Mouse (Mus musculus) liver, embryonic 15.5 days (tissue): ENCODE measurements around the gene Rbm20. TPM values are rescaled to one million over a fixed set of nuclear protein-coding genes. Genes with fewer than 3 reads are reported as not detected.
A peak's percentile ranks its signal among the peaks of the same experiment; 100 is the strongest.

Source experiments
- ATAC-seq: fragments of 200-750 bp; cut with Nextera tagmentation; 2 replicates; pipeline ENCODE4 v1.8.0; 2017; ENCODE audit warnings: moderate number of reproducible peaks, mild to moderate bottlenecking, moderate library complexity; ENCODE audit not compliant: insufficient read depth
- H3K27ac ChIP-seq: fragments of 300-500 bp; sonication (generic); replicated peaks from 2 replicates; pipeline ENCODE4 v1.5.1; 2015; ENCODE audit warnings: mild to moderate bottlenecking, inconsistent platforms
- H3K27me3 ChIP-seq: fragments of 300-500 bp; sonication (generic); 2 replicates; pipeline ENCODE4 v1.6.1; 2015; ENCODE audit warnings: mild to moderate bottlenecking, inconsistent platforms
- H3K36me3 ChIP-seq: fragments of 300-500 bp; sonication (generic); replicated peaks from 2 replicates; pipeline ENCODE4 v1.6.1; 2015; ENCODE audit warnings: moderate library complexity, mild to moderate bottlenecking, inconsistent platforms
- H3K4me1 ChIP-seq: fragments of 300-500 bp; sonication (generic); replicated peaks from 2 replicates; pipeline ENCODE4 v1.6.1; 2015; ENCODE audit warnings: inconsistent platforms
- H3K4me2 ChIP-seq: fragments of 300-500 bp; sonication (generic); 2 replicates; pipeline ENCODE4 v1.6.1; 2015; ENCODE audit warnings: moderate library complexity, mild to moderate bottlenecking, inconsistent platforms
- H3K4me3 ChIP-seq: fragments of 300-500 bp; sonication (generic); replicated peaks from 2 replicates; pipeline ENCODE4 v1.5.1; 2015; ENCODE audit warnings: mild to moderate bottlenecking, inconsistent platforms
- H3K9ac ChIP-seq: fragments of 300-500 bp; sonication (generic); 2 replicates; pipeline ENCODE4 v1.6.1; 2015; ENCODE audit warnings: moderate library complexity, mild to moderate bottlenecking, inconsistent platforms
- H3K9me3 ChIP-seq: fragments of 300-500 bp; sonication (generic); replicated peaks from 2 replicates; pipeline ENCODE4 v1.6.1; 2016; ENCODE audit warnings: inconsistent platforms
- WGBS: fragments of 180-500 bp; shearing (Covaris S2); methylation state at CpG from one replicate; pipeline ENCODE4 v1.1.7; 2015; ENCODE audit warnings: mixed read lengths; ENCODE audit not compliant: insufficient replicate concordance; 5-methylcytosine and 5-hydroxymethylcytosine counted together
- polyA plus RNA-seq: library from polyadenylated mRNA; unstranded; fragments of >200 nt; fragmentation: Nextera tagmentation; extraction: Ambion mirVana; gene quantifications from 2 replicates; pipeline ENCODE4 v1.2.1, GENCODE M21; 2015

Rbm20 gene
- polyA plus RNA-seq, 1 experiment from 2014 or later: 0.15 TPM

DNA sequence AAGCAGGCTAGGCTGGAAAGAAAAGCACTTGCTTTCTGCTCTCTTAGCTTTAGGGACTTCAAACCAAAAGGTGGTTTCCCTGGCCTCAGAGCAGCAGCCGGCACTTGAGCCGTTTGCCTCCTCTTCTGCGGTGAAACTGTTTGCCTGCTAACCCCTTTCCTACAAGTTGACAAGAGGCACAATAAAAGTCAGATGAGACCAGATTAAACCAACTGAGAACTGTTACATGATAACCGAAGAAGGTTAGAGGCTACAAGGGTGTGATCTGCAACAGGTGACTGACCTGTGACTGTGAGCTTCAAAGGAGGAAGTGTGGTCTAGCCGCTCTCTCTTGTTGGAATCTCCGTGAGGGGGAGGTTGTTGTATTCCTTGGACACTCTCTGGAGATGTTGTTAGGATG, 194.4 kb downstream of the Rbm20 start:
- Histone ChIP-seq H3K27ac (no peak overlapping the region), H3K4me3 (no peak overlapping the region), H3K4me1 (peaks cover 3% of the 10 kb centered on the region; the same call in 1 of the 2 replicates), H3K9ac (no peak overlapping the region), H3K9me3 (no peaks in the 10 kb centered on the region), H3K36me3 (no peaks in the 10 kb centered on the region), H3K4me2 (no peak overlapping the region), H3K27me3 (no peaks in the 10 kb centered on the region)
- WGBS: 72% methylated on average over 6 of the region's 6 CpGs
- no peak for ATAC-seq

DNA sequence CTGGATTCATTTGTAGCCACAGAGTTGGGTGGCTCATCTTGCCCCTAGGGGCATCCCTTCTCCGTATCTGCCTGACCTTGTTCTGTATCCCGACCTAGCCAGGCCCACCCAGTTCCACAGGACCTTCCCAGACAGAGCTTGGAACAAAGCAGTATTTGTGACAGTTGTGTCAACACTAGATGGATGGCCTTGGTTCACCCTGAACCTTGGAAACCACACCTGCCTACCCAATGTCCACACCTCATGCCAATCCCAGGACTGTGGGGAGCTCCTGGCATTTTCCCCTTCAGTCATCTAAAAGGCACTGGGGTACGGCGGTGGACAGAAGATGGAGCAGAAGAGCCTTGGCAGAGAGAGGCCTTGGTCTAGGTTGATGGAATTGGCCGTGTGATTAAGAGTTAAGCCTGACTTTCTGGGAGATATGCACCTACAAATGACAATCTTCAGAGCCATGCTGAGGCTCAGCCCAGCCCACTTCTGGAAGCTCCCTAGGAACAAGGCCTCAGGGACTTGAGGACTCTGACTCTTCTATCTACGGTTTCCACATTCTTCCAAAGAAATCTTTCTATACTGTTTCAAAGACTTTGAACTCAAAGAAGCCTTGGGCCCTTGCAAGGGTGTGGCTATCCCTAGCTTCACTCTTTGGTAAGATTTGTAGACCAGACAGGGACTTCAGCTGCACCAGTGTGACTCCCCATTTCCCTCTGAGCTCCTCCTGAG, 196.0 kb downstream of the Rbm20 start:
- Histone ChIP-seq H3K9me3 (no peaks in the 10 kb centered on the region), H3K4me2 (no peak overlapping the region), H3K27ac (no peak overlapping the region), H3K36me3 (no peaks in the 10 kb centered on the region), H3K27me3 (no peaks in the 10 kb centered on the region), H3K9ac (no peak overlapping the region), H3K4me1 (peaks cover 3% of the 10 kb centered on the region; the same call in 1 of the 2 replicates), H3K4me3 (no peak overlapping the region)
- no peak for ATAC-seq
- WGBS: 74% methylated on average over 6 of the region's 6 CpGs

DNA sequence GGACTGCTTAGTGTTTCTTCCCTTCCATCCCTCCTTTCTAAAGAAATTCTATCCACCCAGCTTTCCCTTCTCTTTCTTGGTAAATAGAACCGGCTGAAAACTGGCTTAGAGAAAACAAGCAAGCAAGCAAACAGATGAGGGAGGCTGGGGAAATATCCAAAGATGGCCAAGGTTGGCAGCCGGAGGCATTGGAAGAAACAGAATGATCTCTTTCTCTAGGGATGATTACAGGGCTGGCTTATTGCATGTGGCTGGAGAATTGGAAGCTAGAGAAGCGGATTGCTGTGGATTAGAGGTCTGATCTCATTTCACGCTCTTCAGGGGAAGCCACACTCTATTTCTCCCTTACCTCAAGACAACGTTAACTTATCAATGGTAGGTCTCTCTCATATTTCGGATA, 198.1 kb downstream of the Rbm20 start:
- no peak overlapping the region for H3K9ac ChIP-seq
- no peak overlapping the region for H3K4me2 ChIP-seq
- no peaks in the 10 kb centered on the region for H3K4me1 ChIP-seq
- no peaks in the 10 kb centered on the region for H3K27me3 ChIP-seq
- H3K4me3 ChIP-seq: no peak overlapping the region
- H3K27ac ChIP-seq: no peak overlapping the region
- H3K36me3 ChIP-seq: no peaks in the 10 kb centered on the region
- no peak for ATAC-seq
- no peaks in the 10 kb centered on the region for H3K9me3 ChIP-seq
- WGBS: 73% methylated on average over 6 of the region's 6 CpGs

DNA sequence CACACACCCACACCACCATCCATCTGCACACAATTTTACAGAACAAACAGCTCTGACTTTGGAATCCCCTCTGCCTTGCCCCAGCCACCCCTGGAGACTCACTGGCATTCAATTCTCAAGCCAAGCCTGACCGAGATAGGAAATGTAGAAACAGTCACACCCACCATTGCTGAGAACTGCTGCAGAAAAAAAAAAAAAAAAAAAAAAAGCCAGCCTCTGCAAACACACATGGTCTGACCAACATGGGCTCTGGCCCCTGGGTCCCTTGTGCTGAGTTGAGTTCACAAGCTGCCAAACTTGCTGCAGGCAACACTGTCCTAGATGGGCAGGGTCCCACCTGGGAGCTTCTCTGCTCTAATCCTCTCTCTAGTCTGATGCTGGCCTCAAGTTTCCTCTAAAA, 200.7 kb downstream of the Rbm20 start:
- Histone ChIP-seq H3K4me2 (no peak overlapping the region), H3K27me3 (no peaks in the 10 kb centered on the region), H3K4me1 (no peaks in the 10 kb centered on the region), H3K9ac (no peak overlapping the region), H3K9me3 (no peaks in the 10 kb centered on the region), H3K27ac (no peak overlapping the region), H3K4me3 (no peak overlapping the region), H3K36me3 (no peaks in the 10 kb centered on the region)
- no peak for ATAC-seq
- 30% methylated on average over 1 of the region's 1 CpGs for WGBS

DNA sequence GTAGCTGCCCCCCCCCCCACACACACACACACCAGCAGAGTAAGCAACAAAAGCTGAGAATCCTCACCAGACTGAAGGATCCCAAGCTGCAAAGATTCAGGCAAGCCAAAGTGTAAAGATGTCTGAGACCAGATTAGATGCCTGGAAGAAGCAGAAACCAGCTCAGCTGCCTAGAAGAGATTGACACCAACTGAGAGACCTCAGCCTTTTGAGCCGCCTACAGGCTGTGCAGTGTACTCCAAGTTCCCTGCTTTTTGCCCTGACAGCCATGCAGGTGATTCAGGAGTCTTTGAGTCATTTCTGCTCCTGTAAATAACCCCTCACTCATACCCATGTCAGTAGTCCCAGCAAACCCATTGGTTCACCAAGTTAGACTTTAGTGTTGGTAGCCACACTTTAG, 203.4 kb downstream of the Rbm20 start:
- ATAC-seq: no peak
- H3K4me2 ChIP-seq: no peak overlapping the region
- 71% methylated on average over 1 of the region's 1 CpGs for WGBS
- H3K36me3 ChIP-seq: no peaks in the 10 kb centered on the region
- H3K9me3 ChIP-seq: no peaks in the 10 kb centered on the region
- no peak overlapping the region for H3K27ac ChIP-seq
- no peak overlapping the region for H3K4me3 ChIP-seq
- H3K4me1 ChIP-seq: peaks cover 8% of the 10 kb centered on the region
- no peaks in the 10 kb centered on the region for H3K27me3 ChIP-seq
- H3K9ac ChIP-seq: no peak overlapping the region

DNA sequence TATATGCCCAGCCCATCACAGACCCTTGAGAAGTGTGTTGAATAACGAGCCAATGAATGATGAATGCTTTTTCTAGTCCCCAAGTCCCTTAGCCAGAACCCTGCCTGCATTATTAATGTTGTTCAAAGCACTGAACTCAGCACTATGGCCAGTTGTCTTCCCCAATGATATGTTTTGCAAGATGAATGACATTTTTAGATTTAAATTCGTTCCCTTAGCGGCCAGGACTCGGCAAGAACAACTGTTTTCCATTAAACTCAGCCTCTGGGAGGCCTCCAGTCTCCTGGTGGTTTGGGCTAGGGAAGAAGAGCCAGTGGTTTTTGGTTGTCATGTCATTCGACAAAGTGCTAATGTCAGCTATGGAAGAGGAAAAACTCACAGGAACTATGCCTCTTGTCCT, 204.7 kb downstream of the Rbm20 start:
- no peak for ATAC-seq
- Histone ChIP-seq H3K4me2 (no peak overlapping the region), H3K36me3 (no peaks in the 10 kb centered on the region), H3K9me3 (no peaks in the 10 kb centered on the region), H3K27me3 (no peaks in the 10 kb centered on the region), H3K4me1 (peaks cover 14% of the 10 kb centered on the region), H3K9ac (no peak overlapping the region), H3K4me3 (no peak overlapping the region), H3K27ac (no peak overlapping the region)
- WGBS: 69% methylated on average over 5 of the region's 5 CpGs

DNA sequence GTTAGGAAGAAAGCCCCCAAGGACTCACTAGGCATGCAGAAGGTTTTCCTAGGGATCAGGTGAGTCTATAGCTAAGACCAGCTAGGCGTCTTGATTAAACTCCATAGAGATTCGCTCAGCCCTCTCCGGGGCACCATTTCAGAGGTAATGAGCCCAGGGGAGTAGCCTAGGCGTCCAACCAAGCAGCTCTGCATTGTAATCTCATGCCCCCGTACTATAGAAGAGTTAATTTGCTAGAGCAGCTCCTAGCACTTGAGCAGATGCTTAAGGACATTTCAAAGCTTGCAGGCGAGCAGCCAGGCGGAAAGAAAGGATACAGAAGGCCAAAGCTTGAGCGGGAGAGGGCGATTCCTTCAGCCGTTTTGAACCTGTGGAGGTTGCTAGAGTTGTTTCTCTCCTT, 208.3 kb downstream of the Rbm20 start:
- H3K4me1 ChIP-seq: peaks cover 49% of the 10 kb centered on the region
- 78% methylated on average over 10 of the region's 10 CpGs for WGBS

DNA sequence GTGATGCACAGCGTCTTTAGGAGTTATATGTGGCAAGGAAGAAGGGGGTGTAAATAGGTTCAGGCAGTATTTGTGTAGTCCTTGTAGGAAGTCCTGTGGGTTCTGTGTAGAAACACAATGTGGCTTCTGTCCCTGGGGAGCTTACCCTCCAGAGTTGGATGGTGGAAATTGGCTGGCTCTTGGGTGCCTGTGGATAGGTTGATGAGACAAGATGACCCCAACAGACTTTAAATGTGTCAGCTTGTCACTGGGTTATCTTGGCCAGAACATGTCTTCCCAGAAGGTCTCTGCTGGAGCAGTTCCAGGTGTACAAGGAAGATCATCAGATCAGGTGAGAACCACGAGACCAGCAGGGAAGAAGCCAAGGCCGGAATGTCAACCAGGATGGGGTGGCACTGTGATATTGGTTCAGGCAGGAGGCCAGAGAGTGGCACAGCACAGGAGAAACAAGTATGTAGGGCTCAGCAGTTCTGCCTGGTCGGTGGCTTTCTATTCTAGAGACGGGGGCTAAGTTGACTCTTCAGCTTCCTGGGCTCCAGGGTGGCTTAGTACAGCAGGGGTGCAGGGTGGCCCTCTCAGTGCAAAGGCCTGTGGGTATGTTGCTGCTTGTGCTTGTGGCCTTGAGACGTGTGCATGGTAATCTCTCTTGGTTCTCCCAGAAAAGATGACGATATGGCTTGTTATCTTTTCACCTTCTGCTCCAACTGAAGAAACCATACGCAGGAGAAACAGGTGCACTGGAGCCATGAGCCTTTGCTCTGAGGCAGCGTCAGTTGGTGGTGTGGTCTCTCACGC, 209.7 kb downstream of the Rbm20 start:
- H3K27me3 ChIP-seq: no peaks in the 10 kb centered on the region
- peak overlapping the region; percentile 74 for H3K27ac ChIP-seq
- peaks cover 62% of the 10 kb centered on the region for H3K4me1 ChIP-seq
- H3K36me3 ChIP-seq: no peaks in the 10 kb centered on the region
- peak; percentile 68 for ATAC-seq
- 29% methylated on average over 10 of the region's 10 CpGs for WGBS
- no peaks in the 10 kb centered on the region for H3K9me3 ChIP-seq
- no peak overlapping the region for H3K9ac ChIP-seq
- peak overlapping the region; percentile 1; the same call in 1 of the 2 replicates for H3K4me2 ChIP-seq
- no peak overlapping the region for H3K4me3 ChIP-seq

More for the DNA sequence above, 208.3 kb downstream of the Rbm20 start:
- H3K27ac ChIP-seq: no peak overlapping the region
- H3K4me2 ChIP-seq: no peak overlapping the region
- no peaks in the 10 kb centered on the region for H3K36me3 ChIP-seq
- H3K9ac ChIP-seq: no peak overlapping the region
- no peak for ATAC-seq
- H3K9me3 ChIP-seq: no peaks in the 10 kb centered on the region
- no peaks in the 10 kb centered on the region for H3K27me3 ChIP-seq
- no peak overlapping the region for H3K4me3 ChIP-seq

DNA sequence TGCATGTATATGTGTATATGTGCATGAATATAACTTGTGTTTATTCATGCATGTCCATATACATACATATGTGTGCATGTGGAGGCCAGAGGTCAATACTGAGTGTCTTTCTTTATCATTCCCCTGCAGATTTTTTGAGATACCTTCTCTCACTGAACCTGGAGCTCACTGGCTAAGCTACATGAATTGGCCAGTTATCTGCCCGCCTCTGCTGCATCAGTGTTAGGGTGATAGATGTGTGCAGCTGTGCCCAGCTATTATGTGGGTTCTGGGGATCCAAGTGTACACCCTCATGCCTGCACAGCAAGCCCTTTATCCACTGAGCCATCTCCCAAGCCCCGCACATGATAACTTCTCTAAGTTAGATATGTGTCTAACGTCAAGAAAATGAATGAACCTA, 210.7 kb downstream of the Rbm20 start:
- peak; percentile 75 for ATAC-seq
- 12% methylated on average over 3 of the region's 3 CpGs for WGBS
- H3K27me3 ChIP-seq: no peaks in the 10 kb centered on the region
- 0 out of 2 replicates have a peak overlapping the region, but pooled peaks have one; percentile 11 for H3K4me2 ChIP-seq
- no peak overlapping the region for H3K4me3 ChIP-seq
- no peaks in the 10 kb centered on the region for H3K36me3 ChIP-seq
- peak overlapping the region; percentile 75 for H3K27ac ChIP-seq
- peaks cover 73% of the 10 kb centered on the region for H3K4me1 ChIP-seq
- H3K9ac ChIP-seq: no peak overlapping the region
- H3K9me3 ChIP-seq: no peaks in the 10 kb centered on the region

DNA sequence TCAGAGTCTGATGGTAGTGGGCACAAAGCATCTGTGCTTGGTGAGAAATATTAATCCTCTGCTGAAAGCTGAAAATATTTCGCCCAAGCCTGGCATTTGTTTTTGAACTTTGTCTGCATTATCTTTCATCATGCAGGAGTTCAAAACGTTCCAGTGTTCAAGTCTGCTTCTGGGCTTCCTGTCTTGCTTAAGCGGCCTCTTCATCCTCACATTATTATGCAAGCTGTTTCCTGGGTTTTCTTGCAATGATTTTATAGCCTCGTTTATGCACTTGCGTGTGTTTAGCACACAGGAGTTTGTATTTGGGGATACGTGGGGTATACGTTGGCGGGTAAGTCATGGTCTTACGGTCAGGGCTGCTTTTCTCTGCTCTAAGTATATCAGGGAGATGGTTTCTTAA, 211.2 kb downstream of the Rbm20 start:
- no peaks in the 10 kb centered on the region for H3K27me3 ChIP-seq
- H3K36me3 ChIP-seq: no peaks in the 10 kb centered on the region
- H3K4me3 ChIP-seq: no peak overlapping the region
- H3K9me3 ChIP-seq: no peaks in the 10 kb centered on the region
- no peak for ATAC-seq
- 0 out of 2 replicates have a peak overlapping the region, but pooled peaks have one; percentile 11 for H3K4me2 ChIP-seq
- 44% methylated on average over 9 of the region's 9 CpGs for WGBS
- H3K27ac ChIP-seq: peak overlapping the region; percentile 75
- peaks cover 78% of the 10 kb centered on the region for H3K4me1 ChIP-seq
- no peak overlapping the region for H3K9ac ChIP-seq

DNA sequence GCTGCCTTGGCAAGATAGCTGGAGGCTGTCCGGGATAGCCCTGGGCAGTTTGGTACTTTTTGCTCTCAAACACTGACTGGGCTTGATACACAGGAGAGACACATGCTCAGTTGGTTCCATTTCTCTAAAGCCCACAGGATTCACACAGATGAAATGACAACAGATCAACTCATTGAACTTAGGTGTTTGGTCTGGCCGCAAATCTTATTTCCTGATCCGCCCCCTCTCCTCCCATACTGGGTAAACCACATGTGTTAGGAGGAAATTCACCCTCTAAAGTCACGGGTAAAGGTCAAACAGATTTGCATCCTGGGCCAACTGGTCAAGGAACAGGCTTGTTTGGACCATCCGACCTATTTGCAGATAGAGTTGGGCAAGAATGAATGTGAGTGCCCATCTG, 212.4 kb downstream of the Rbm20 start:
- no peak overlapping the region for H3K4me3 ChIP-seq
- ATAC-seq: no peak
- no peaks in the 10 kb centered on the region for H3K27me3 ChIP-seq
- peak overlapping the region; percentile 35; the same call in 1 of the 2 replicates for H3K27ac ChIP-seq
- H3K9me3 ChIP-seq: no peaks in the 10 kb centered on the region
- no peak overlapping the region for H3K4me2 ChIP-seq
- peaks cover 90% of the 10 kb centered on the region for H3K4me1 ChIP-seq
- no peak overlapping the region for H3K9ac ChIP-seq
- no peaks in the 10 kb centered on the region for H3K36me3 ChIP-seq
- WGBS: 31% methylated on average over 5 of the region's 5 CpGs
